Mouse (Mus musculus) CD8-positive naive resting alpha-beta T cell, adult 2 months (primary cell): ENCODE measurements around the gene Dync1li1.
"Not testable (repeated sequence)": the region's sequence is repeated elsewhere in the genome, so short reads cannot be mapped to it uniquely, and the experiment has no call there.

Experiments used
- DNase-seq, 2 experiments: peaks; one replicate each; pipeline ENCODE4 v3.0.0; 2022; ENCODE audit warnings: low read depth in 2 of 2, low spot score in 2 of 2

Gene Dync1li1

DNA sequence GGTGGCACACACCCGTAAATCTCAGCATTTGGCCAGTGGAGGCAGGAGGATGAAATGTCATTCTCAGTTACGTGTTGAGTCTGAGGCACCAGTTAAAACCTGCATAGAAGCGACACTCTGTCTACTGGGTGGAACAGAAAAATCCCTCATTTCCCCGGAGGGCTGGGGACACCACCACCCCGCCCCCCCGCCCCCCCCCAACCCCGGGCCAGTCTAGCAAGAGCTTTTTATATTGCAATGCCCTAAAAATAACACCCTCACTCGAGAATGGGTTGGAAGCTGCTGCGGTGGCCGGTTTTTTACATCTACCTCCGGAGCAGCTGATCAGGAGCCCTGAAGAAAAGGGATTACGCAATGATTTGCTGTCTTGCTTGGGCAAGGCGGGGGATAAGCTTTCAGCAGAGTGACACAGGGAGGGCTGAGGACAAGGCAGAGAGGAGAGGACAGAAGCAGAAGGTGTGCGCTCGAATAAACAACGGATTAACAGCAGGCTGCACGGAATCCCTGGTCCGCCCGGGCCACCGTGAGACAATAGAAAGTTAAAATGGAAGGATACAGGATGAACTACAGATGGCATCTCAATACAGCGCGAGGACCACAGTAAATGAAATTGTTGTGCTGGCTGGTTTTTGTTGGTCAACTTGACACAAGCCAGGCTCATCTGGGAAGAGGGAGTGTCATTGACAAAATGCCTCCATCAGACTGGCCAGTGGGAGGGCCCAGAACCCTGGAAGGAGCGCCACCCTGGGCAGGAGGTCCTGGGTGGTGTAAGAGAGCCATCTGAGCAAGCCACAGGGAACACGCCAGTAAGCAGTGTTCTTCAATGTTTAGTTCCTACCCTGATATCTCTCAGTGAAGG, 15.7 kb upstream of the Dync1li1 start:
- DNase-seq = no peak

DNA sequence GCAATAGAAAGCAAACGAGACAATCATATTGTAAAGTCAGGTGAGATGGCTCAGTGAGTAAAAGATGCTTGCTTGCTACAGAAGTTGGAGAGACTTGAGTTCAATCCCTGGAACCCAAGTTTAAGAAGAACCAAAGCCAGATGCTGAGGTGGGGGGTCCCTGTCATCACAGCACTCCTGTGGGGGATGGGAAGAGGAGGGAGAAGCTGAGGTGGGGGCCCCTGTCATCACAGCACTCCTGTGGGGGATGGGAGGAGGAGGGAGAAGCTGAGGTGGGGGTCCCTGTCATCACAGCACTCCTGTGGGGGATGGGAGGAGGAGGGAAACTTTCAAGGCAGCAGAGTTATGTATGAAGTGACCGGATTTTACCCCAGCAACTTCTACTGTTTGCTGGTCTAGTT, 15.0 kb upstream of the Dync1li1 start:
- DNase-seq = no peak

DNA sequence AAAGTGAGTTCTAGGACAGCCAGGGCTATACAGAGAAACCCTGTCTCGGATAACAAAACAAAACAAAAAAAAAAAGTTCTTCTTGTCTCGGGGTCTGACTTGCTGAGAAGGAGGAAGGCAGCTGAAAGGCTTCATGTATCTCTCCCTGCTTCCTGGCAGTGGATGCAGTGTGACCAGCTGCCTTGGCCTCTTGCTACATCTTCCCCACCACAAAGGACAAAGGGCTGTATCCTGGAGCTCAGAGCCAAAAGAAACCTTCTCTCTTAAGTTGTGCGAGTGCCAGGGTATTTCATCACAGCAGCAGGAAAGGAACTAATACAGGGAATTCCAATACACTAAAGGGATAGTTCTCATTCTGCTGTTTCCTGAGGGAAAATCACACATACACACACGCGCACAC, 10.0 kb upstream of the Dync1li1 start:
- DNase-seq = no peak

DNA sequence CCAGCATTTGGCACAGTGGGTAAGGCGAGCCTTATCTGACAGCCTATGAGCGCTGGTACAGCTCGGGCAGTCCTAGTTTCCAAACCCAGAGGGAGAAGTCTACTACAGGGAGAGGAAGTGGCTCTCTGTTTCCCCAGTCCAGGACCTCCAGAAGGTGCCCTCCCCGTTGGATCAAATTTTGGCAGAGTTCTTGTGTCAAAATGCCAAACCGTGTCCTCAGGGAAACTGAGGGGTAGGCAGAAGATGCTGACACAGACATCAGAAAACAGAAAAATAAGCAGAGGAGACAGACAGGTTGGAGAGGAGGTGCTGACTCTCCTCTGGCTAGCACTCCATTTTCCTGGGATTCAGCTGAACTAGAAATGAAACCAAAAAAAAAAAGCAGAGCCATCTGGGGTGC, 8.6 kb upstream of the Dync1li1 start:
- no peak for DNase-seq

DNA sequence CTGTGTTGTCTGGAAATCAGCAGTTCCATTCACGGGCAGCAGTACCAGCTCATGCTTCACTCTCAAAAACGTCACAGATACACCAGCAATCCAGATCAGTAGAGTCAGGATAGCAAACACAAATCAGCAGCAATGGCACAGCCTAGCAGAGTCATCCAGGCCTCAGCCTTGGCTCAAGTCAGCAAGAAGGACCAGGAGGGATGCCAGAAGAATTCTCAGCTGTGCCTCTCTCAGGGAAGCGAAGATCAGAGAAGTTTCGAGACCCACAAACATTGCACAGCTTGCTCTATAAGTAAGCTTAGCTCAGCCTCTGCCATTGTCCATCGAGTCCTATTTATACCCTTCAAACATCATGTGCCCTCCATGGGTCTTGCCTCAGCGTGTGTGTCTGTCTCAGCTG, 8.1 kb upstream of the Dync1li1 start:
- no peak for DNase-seq

DNA sequence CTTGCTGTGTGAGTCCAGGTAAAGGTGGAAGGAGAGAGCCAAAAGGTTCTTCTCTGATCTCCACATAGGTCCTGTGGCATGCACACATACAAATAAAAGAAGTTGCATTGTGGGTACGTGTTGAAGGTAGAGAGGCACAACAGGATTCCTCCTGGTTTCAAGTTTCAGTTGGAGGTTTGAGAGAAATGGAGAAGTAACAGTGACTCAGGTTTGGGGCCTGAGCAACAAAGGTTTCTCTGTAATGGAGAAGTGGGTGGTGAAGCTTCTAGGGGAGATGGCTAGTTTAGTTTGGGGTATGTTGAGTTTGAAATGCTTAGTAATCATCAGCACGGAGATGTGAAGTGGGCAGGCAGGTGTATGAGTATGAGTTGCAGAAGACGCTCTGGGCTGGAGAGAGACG, 6.4 kb upstream of the Dync1li1 start:
- no peak for DNase-seq

DNA sequence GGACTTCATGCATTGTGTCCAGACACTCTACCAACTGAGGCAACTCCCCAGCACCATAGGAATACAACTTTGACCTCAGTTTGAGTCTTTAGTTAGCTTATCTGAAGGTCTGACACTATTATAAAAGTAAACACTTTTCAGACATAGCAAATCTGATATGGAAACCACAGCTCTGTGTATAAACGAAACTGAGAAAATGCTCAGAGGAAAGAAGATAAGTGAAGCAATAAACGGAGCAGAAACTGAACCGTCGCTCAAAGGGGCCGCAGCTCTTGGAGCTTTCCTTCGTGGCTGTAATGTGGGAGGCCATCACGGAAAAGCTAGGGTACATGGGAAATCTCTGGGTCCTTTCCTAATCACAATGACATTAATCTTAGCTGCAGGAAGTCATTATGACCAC, 2.3 kb upstream of the Dync1li1 start:
- no peak for DNase-seq

DNA sequence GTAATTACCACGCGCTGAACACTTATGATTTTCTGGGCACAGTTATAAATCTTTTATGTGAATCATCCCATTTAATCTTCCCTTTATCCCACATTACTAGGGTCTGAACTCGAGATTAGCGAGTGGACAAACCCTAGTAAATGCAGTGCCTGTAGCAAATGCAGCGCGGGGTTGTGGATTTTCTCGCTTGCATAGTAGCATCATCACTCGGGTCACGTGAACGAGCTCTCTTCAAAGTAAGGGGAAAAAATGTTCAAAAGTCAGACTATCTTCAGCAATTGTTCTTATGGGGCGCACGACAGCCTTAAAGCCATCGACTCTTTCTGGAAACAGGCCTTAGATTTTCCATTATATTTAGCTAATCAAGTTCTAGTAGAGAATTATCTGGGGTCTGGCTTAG, 951 bp upstream of the Dync1li1 start:
- DNase-seq = no peak

DNA sequence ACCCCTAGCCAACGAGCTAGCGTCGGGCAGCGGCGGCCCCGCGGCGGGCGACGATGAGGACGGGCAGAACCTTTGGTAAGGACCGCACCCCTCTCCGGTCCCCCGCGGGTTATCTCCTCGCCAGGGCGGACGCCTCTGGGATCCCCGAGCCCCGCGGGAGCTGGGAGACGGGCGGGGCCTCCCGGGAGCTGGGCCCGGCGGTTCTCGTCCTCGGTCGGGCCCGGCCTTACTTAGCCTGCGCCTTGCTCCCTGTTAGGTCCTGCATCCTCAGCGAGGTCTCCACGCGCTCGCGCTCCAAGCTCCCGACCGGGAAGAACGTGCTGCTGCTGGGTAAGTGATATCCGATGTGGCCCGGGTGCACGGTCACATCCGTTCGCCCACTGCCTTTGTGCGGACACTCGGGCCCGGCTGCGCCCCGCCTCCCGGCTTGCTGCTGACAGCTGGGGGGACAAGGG, 390 bp downstream of the Dync1li1 start:
- DNase-seq = no peak

DNA sequence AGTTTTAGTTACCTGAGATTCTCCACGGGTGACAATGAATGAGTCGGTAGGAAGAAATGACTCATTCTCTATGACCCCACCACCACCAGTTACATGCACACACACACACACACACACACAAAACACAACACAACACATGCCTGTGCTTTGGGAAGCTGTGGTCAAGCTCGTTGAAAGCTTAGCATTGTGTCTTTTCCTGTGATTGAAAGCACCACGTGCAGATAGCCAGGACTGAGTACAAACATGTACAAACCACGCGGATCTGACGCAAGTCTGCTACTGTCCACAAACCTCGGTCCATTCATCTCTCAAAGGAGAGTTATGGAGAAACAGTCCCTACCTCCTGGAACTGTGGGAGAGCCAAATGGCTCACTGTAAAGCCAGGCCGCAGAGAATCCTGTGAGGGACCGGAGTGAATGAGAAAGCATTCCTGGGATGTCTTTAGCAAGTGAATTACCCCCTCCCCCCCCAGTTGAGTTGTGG, 1.6 kb downstream of the Dync1li1 start:
- DNase-seq = no peak

DNA sequence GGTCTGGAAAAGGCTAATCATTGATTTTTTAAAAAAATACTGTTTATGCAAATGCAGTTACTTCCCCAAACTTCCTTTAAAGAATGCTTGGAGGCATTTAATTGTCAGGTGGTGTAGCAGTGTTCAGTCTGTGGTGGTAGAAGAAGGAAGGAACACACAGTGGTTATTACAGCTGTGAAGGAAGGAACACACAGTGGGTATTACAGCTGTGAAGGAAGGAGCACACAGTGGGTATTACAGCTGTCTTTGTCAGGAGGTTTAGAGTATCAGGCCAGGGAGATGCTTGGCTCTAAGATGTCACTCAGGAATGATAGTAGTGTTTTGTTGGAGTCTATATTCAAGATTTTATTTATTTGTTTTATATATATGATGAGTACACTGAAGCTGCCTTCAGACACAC, 2.5 kb downstream of the Dync1li1 start:
- no peak for DNase-seq

DNA sequence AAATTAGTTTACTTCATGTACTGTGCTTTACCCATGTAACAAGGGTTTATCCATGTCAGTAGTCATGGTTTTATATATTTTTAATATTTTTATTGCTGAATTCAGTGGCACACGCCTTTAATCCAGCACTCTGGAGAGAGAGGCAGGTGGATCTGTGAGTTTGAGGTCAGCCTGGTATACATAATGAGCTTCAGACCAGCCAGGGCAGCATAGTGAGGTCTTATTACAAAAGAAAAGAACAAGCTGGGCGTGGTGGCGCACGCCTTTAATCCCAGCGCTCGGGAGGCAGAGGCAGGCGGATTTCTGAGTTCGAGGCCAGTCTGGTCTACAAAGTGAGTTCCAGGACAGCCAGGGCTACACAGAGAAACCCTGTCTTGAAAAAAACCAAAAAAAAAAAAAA, 7.1 kb downstream of the Dync1li1 start:
- DNase-seq = not testable (repeated sequence)

DNA sequence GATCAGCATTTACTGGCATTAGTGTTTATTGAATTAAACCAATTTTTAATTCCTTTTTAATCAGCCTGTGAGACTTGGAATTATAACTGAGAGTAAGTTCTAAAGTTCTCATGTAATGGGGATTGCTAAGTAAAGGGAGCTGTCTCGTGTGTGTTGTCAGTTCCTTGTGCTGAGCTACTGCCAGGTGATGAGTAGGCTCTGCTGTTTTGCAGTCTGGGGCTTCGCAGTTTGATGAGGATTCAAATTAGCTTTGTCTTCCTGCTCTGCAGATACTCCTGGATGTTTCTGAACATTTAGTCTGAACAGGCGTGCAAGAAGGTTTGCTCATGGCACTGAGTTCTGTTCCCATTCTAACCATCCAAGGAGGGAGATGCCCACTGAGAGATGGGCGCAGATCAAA, 8.5 kb downstream of the Dync1li1 start:
- no peak for DNase-seq

DNA sequence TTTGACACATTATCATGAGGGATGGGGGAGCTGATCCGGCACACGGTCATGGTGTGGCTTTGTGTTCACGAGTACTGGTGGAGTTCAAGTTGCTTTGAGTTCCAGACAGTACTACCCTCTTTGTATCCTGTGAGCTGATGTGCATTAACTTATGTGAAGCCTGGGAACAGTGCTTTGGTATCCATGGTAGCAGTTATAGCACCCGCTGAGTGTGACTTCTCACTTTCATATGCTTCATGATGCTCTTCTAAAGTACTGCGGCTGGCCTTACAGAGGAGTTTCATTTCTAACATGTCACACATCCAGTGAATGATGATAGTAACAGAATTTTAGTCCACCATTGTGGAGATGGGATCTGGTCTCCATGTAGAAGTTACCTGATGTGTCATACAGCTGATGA, 9.3 kb downstream of the Dync1li1 start:
- no peak for DNase-seq

DNA sequence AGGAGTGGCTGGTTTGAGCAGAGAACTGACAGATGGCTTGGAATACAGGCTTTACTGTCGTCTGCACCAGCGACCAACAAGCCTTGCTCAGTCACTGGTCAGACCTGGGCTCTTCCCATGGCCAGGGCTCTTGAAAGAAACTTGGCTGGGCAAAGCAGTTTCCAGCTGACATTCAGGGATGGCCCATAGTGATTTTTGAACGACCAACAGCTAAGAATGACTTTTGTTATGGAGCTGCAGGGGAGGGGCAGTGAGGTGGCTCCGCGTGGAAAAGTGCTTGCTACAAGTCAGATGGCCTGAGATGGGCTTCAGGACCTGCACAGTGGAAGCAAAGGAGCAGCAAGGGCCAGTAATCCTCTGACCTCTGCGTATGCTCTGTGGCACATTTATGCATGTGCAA, 10.7 kb downstream of the Dync1li1 start:
- no peak for DNase-seq

DNA sequence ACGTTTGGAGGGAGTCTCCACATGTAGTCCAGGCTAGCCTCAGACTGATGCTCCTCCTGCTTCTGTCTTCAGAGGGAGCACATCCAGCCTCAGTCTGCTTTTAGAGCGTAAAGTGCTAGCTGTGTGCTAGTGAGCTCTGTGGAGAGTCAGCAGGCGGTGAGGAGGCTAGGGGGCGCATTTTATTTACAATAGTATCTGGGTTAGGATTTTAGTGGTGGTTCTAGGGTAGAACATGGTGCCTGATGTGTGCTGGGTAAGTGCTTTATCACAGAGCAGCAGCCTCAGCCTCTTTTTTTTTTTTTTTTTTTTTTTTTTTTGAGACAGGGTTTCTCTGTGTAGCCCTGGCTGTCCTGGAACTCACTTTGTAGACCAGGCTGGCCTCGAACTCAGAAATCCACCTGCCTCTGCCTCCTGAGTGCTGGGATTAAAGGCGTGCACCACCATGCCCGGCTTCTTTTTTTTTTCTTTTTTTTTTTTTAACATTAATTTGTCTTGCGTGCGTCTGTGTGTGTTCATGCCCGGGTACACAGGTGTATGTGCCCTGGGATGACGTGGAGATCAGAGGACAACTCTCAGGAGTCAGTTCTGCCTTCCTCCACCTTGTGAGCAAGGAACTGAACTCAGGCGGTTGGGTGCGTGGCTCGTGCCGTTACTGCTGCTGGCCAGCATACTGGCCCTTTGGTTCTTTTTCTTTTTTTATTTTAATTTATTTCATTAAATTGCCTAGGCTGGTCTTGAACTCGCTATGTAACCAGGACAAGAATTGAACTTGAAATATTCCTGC, 11.5 kb downstream of the Dync1li1 start:
- DNase-seq = no peak

DNA sequence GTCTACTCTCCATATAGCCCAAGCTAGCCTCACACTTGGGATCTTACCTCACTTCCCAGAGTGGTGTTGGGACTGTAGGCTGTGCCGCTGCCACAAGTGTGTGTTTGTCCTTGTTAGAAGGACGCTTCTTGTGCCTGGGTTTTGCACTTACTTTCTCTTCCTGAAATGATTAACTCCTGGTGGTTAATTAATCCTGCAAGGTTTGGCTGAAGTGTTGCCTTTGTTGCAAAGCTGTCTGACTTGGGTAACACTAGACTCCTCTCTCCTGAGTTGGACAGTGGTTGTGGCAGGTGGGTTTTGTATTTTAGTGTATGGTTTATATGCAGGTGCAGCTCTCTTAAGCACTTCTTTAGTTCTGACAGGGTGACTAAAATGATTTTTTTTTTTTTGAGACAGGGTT, 12.4 kb downstream of the Dync1li1 start:
- no peak for DNase-seq

DNA sequence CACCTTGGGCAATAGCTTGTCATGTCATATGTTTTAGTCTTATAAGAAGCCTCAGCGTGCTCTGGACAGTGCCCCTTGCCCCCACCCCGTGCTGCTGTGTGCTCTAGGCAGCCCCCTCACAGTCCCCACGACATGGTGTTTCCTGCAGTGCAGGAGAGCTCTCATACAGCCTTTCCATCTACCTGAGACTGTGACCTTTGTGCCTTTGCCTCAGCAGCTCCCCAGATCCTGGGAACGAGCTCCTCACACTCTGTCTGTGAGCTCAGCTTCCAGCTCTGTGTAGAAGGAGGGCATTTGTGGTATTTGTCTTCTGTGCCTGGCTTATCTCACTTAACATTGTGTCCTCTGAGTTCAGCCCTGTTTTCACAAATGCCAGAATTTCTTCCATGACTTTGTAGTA, 13.3 kb downstream of the Dync1li1 start:
- no peak for DNase-seq

DNA sequence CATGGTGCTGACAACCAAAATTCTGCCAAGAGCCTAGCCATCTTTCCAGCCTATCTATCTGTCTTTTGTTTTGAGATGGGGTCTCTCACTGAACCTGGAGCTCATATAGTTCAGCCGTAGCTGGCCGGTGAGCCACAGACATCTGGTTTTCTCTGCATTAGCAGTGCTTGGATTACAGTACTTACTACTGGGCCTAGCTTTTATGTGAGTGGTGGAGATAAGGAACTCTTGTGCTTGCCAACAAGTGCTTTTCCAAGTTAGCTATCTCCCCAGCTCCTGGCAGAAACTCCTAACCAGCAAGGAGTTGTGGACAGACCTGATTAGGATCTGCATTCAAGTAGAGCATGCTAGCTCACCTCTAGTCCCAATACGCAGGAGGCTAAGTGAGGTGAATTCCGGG, 19.2 kb downstream of the Dync1li1 start:
- no peak for DNase-seq

DNA sequence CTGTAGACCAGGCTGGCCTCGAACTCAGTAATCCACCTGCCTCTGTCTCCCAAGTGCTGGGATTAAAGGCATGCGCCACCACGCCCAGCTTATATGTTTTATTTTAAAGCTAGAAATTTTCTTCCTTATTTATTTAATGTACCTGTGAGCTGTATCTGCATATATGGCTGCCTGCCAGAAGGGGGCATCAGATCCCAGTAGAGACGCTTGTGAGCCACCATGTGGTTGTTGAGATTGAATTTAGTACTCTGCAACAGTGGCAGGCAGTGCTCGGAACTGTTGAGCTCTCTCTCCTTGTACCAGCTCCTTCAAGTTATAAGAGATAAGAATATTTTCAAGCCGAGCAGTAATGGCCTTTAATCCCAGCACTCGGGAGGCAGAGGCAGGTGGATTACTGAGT, 21.8 kb downstream of the Dync1li1 start:
- DNase-seq = peak in 1 of 2 experiments; percentile 53

DNA sequence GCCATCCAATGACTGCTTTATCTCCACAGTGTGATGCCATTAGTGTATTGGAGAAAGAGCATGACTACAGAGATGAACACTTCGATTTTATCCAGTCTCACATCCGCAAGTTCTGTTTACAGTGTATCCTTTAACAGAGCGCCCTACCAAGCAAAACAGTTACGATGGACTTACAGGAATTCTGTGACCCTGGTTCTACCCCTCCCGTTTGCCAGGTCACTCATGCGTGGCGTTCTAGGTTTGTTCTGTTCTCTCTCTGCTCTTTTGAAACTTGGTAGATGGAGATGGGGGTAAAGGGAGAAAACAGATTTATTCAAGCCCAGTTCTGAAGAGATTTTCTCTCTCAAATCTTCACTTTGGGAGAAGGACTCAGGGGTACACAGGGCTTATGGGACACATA, 24.9 kb downstream of the Dync1li1 start:
- no peak for DNase-seq

DNA sequence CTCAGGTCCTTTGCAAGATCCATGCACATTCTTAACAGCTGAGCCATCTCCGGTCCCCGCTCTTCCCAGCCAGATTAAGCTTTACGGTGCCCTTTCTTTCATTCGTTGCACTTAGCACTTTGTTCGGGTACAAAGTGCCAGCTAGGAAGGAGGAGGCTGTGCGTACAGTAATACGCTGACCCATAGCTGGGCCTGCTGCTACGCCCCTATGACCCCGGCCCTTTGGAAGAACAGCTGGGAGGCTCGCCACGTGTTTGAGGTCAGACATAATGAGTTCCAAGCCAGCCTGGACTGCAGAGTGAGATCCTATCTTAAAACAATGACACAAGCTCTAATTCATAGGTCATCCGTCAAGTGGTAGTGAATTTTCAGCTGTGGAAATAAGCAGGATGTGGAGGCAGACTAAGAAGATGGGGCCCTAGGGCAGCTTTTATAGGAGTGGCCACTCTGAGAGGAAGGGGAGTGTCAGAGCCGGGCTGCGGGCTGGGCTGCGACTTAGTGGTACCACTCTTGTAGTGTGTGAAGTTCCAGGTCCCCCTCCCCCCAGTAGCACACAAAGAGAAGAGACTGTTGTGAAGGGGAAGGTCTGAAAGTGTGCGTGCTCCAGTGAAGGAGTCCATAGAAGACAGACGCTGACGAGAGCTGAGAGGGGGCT, 28.2 kb downstream of the Dync1li1 start:
- DNase-seq = no peak
